Mouse (Mus musculus) lung, embryonic 14.5 days (tissue): ENCODE data around the gene Cadm1. TPM values are rescaled to one million over a fixed set of nuclear protein-coding genes. Genes with fewer than 3 reads are reported as not detected.
A peak's percentile ranks its signal among the peaks of the same experiment; 100 is the strongest.

Experiments
- ATAC-seq: fragments of 200-750 bp; cut with Nextera tagmentation; 2 replicates; pipeline ENCODE4 v1.8.0; 2017; ENCODE audit warnings: mild to moderate bottlenecking, moderate TSS enrichment, moderate library complexity; ENCODE audit not compliant: insufficient read depth
- DNase-seq: peaks from one replicate; pipeline ENCODE4 v3.0.0-alpha.2; 2015
- H3K27ac ChIP-seq: fragments of 300-500 bp; sonication (generic); 2 replicates; pipeline ENCODE4 v1.5.1; 2014; ENCODE audit warnings: low read depth, mild to moderate bottlenecking, moderate library complexity
- H3K27me3 ChIP-seq: fragments of 300-500 bp; sonication (generic); 2 replicates; pipeline ENCODE4 v1.6.1; 2014; ENCODE audit warnings: low read length, control low read depth; ENCODE audit not compliant: insufficient read depth
- H3K36me3 ChIP-seq: fragments of 300-500 bp; sonication (generic); 2 replicates; pipeline ENCODE4 v1.6.1; 2014; ENCODE audit warnings: control low read depth; ENCODE audit not compliant: insufficient read depth
- H3K4me1 ChIP-seq: fragments of 300-500 bp; sonication (generic); 2 replicates; pipeline ENCODE4 v1.6.1; 2014; ENCODE audit warnings: antibody characterized with exemption, control low read depth; ENCODE audit not compliant: insufficient read depth
- H3K4me2 ChIP-seq: fragments of 300-500 bp; sonication (generic); 2 replicates; pipeline ENCODE4 v1.6.1; 2014; ENCODE audit warnings: mild to moderate bottlenecking
- H3K4me3 ChIP-seq: fragments of 300-500 bp; sonication (generic); 2 replicates; pipeline ENCODE4 v1.5.1; 2014; ENCODE audit warnings: low read depth, low read length
- H3K9ac ChIP-seq: fragments of 300-500 bp; sonication (generic); 2 replicates; pipeline ENCODE4 v1.6.1; 2014
- H3K9me3 ChIP-seq: fragments of 300-500 bp; sonication (generic); 2 replicates; pipeline ENCODE4 v1.6.1; 2016; ENCODE audit warnings: low read depth, low read length, control low read depth
- CTCF ChIP-seq: IDR thresholded peaks from 2 replicates; pipeline ENCODE4 v1.5.1; 2016; ENCODE audit warnings: antibody characterized with exemption, low read depth
- WGBS: fragments of 180-500 bp; shearing (Covaris S2); extraction: QIAGEN DNeasy Blood & Tissue Kit; methylation state at CpG from one replicate; pipeline ENCODE4 v1.1.7; 2014; 5-methylcytosine and 5-hydroxymethylcytosine counted together
- polyA plus RNA-seq: library from polyadenylated mRNA; unstranded; fragments of >200 nt; fragmentation: Nextera tagmentation; extraction: Ambion mirVana; gene quantifications from 2 replicates; pipeline ENCODE4 v1.2.1, GENCODE M21; 2014

Gene Cadm1
- polyA plus RNA-seq, 1 experiment from 2014 or later = 94.5 TPM

DNA sequence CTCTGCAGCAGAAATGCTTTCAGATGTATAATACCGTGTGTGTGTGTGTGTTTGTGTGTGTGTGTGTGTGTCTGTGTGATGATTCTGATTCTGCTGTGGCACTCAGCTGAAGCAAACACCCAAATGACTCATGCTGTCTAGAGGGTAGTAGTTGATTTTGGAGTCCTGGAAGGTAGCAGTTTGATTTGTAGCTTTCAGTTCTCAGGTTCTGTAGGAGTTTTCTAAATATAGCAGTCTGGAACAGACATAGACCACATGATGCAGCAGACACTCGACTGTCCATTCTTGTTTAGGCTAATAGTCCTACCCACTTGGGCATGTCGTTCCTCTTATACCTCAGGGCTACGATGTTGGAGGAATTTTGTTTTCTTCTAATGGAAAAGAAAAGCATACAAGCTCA, 86.4 kb downstream of the Cadm1 start:
- no peaks in the 10 kb centered on the region for H3K9me3 ChIP-seq
- no peak overlapping the region for H3K27ac ChIP-seq
- H3K27me3 ChIP-seq = peaks cover 11% of the 10 kb centered on the region
- H3K9ac ChIP-seq = no peak overlapping the region
- DNase-seq (no peak), ATAC-seq (no peak)
- peaks cover 14% of the 10 kb centered on the region for H3K4me1 ChIP-seq
- no peak overlapping the region for H3K4me2 ChIP-seq
- 42% methylated on average over 4 of the region's 4 CpGs for WGBS
- no peaks in the 10 kb centered on the region for H3K36me3 ChIP-seq
- no peak for TF ChIP-seq CTCF
- no peak overlapping the region for H3K4me3 ChIP-seq

- no peak overlapping the region for H3K9ac ChIP-seq
- H3K27ac ChIP-seq = no peak overlapping the region
- no peak overlapping the region for H3K4me3 ChIP-seq
- no peak for TF ChIP-seq CTCF
- H3K36me3 ChIP-seq = no peaks in the 10 kb centered on the region
- H3K27me3 ChIP-seq = peaks cover 11% of the 10 kb centered on the region
- WGBS = 62% methylated on average over 8 of the region's 8 CpGs
- peaks cover 21% of the 10 kb centered on the region for H3K4me1 ChIP-seq
- no peak overlapping the region for H3K4me2 ChIP-seq
- DNase-seq (no peak), ATAC-seq (no peak)
- no peaks in the 10 kb centered on the region for H3K9me3 ChIP-seq
Measured at GRCm38 (mm10) chr9:47619501-47620029, 89.6 kb downstream of the Cadm1 start.

DNA sequence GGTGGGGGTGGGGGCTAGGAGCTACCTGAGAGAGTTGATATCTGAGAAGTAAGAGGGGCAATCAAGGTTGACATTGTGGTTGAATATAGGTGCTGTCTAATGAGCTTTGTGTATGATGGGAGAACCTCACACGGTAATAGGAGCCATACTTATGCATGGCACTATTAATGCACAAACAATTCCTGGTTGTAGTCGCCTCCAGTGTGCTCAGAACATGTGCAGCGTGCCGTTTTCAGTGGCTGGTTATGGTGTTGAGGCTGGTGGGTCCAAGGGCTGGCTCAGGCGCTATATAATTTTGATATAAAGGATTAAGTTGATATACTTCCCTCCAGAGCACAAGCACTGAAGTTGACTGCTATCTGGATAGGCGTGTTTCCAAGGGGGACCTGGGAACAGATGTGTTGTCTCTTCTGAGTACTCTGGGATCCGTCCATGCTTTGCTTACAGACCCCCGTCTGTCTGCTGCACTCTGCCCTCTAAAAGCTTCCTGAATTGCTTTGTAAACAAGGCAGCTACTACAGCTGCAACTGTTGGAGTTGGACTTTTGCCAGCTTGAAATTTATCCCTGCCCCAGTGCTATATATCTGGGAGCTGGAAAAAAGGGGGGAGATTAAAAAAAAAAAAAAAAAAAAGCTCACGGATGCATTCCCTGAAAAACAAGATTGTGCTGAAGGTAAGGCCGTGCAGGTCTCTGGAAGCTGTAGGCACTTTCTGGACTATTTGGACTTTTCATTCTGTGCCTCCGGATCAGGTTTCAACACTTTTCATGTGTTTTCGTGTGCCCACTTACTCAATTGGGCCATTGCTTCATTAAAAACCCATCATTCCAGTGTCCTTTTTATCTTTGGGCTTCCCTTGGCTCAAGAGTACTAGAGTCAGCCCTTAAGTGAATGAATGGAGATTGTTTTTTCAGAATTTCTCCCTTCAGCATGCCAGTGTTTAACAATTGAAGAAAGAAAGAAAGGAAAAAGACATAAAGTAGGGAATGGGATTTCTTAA, 93.8 kb downstream of the Cadm1 start:
- H3K27ac ChIP-seq = peak overlapping the region; percentile 30; the same call in 1 of the 2 replicates
- peaks cover 33% of the 10 kb centered on the region for H3K4me1 ChIP-seq
- 14% methylated on average over 12 of the region's 12 CpGs for WGBS
- peak; percentile 92 for DNase-seq
- peak overlapping the region; percentile 41 for H3K4me2 ChIP-seq
- H3K9ac ChIP-seq = no peak overlapping the region
- TF ChIP-seq CTCF = no peak
- no peaks in the 10 kb centered on the region for H3K36me3 ChIP-seq
- no peaks in the 10 kb centered on the region for H3K9me3 ChIP-seq
- ATAC-seq = peak; percentile 81
- H3K27me3 ChIP-seq = peaks cover 9% of the 10 kb centered on the region
- no peak overlapping the region for H3K4me3 ChIP-seq

- Histone ChIP-seq H3K9me3 (no peaks in the 10 kb centered on the region), H3K27me3 (no peaks in the 10 kb centered on the region), H3K27ac (peak overlapping the region; percentile 47), H3K4me2 (peak overlapping the region; percentile 23; the same call in 1 of the 2 replicates), H3K9ac (no peak overlapping the region), H3K4me1 (peaks cover 33% of the 10 kb centered on the region), H3K36me3 (no peaks in the 10 kb centered on the region), H3K4me3 (no peak overlapping the region)
- ATAC-seq (peak; percentile 86), DNase-seq (peak; percentile 92)
- no peak for TF ChIP-seq CTCF
- 43% methylated on average over 17 of the region's 17 CpGs for WGBS
Measured at GRCm38 (mm10) chr9:47624565-47625520, 94.9 kb downstream of the Cadm1 start.

GRCm38 (mm10) chr9:47625621-47626210, 95.7 kb downstream of the Cadm1 start:
- DNase-seq (peak; percentile 62), ATAC-seq (no peak)
- Histone ChIP-seq H3K4me3 (no peak overlapping the region), H3K27me3 (no peaks in the 10 kb centered on the region), H3K36me3 (no peaks in the 10 kb centered on the region), H3K27ac (peak overlapping the region; percentile 47; the same call in 1 of the 2 replicates), H3K9me3 (no peaks in the 10 kb centered on the region), H3K9ac (no peak overlapping the region), H3K4me2 (no peak overlapping the region), H3K4me1 (peaks cover 33% of the 10 kb centered on the region)
- no peak for TF ChIP-seq CTCF
- 69% methylated on average over 7 of the region's 7 CpGs for WGBS

GRCm38 (mm10) chr9:47627966-47628365, 98.0 kb downstream of the Cadm1 start:
- Histone ChIP-seq H3K36me3 (no peaks in the 10 kb centered on the region), H3K27me3 (no peaks in the 10 kb centered on the region), H3K4me1 (peaks cover 28% of the 10 kb centered on the region), H3K4me3 (no peak overlapping the region), H3K9ac (no peak overlapping the region), H3K9me3 (no peaks in the 10 kb centered on the region), H3K27ac (no peak overlapping the region), H3K4me2 (no peak overlapping the region)
- DNase-seq (no peak), ATAC-seq (no peak)
- no peak for TF ChIP-seq CTCF
- WGBS = 91% methylated on average over 2 of the region's 2 CpGs
